Mouse (Mus musculus) 3134 (cell line): ENCODE data around the gene Upp2.
A peak's percentile ranks its signal among the peaks of the same experiment; 100 is the strongest.

Experiments
- DNase-seq: peaks from one replicate; pipeline ENCODE4 v3.0.0-alpha.2; 2011; ENCODE audit warnings: low spot score; ENCODE audit not compliant: insufficient read length; ENCODE audit errors: extremely low read depth

The Upp2 gene

DNA sequence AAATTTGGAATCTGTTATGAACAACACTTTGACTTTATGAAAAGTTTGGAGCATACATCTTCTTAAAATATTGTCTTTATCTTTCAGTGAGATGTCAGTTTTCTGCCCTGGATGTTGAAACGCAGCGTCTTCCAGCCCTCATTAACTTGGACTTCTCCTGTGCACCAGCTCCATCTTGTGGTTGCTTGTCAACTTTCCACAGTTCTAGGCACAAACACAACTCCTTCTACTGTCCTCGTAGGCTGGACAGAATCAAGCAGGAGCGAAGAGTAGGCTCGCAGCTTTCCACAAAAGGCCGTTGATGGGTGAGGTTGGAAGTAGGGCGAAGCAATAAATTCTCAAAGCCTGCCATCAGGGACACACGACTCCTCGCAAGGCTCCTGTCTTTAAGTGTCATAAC is 100.9 kb downstream of the Upp2 start:
- no peak for DNase-seq

GRCm38 (mm10) chr2:58669114-58669513 is 102.0 kb downstream of the Upp2 start:
- DNase-seq, result no peak

GRCm38 (mm10) chr2:58672520-58672919 is 105.4 kb downstream of the Upp2 start:
- DNase-seq, result no peak

DNA sequence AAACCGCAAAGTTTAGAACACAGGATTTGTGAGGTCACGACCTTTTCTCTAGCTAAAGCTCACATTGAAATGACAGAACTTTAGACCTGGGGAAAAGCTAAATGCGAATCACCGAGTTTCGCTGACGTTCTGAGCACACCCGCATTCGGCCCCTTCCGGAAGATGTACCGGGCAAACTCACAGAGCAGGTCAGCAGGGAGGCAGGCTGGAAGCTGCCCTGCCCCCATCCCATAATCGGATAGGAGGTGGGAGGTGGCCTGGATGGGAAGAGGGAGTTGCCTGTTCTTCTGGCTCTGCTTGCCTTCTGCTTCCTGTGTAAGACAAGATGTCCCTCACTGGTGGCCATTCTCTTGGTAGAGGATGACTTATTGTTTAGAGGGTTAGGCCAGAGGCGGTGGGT is 112.9 kb downstream of the Upp2 start:
- no peak for DNase-seq

- no peak for DNase-seq
Measured at GRCm38 (mm10) chr2:58680794-58681193, 113.7 kb downstream of the Upp2 start.

DNA sequence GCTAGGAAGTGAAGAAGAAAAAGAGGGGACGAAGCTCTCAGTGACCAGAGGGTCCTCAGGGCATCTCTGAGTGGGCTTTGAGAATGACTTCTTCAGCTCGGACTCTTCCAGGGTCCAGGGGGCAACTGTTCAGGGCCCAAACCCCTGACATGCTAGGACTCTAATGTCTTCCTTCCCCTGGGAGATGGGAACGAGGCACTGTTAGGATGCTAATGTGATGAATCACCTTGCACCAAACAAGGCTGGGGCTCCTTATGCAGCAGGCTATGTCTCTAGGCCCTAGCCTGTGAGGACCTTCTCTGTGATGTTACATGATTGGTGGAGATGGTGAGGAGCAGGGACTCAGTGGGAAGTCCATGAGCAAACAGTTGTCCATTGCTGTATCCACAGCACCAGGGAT is 114.3 kb downstream of the Upp2 start:
- DNase-seq, result peak; percentile 45

- no peak for DNase-seq
Measured at GRCm38 (mm10) chr2:58697501-58697900, 130.4 kb downstream of the Upp2 start.

DNA sequence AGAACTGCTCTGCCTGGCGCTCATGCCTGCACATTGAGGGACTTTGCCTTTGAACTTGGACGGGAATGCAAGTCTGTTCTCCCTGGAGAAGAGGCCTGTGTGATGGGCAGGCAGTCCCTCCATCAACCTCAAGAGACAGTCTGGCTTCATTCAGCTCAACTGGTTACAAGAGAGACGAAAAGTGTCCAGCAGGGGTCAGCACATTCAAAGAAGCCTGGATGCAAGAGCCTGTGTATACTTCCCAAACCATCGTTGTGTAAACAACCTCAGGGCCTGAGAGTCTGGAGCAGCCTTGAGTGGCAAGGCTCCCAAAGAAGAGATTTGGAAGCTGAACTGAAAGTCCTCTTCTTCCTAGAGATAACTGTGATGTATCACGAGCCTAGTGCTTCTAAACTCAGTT is 132.8 kb downstream of the Upp2 start:
- DNase-seq, result no peak

GRCm38 (mm10) chr2:58700354-58700753 is 133.3 kb downstream of the Upp2 start:
- no peak for DNase-seq

- no peak for DNase-seq
Measured at GRCm38 (mm10) chr2:58701627-58702026, 134.5 kb downstream of the Upp2 start.

GRCm38 (mm10) chr2:58703226-58703625 is 136.1 kb downstream of the Upp2 start:
- DNase-seq, result no peak

- no peak for DNase-seq
Measured at GRCm38 (mm10) chr2:58703646-58704045, 136.5 kb downstream of the Upp2 start.

DNA sequence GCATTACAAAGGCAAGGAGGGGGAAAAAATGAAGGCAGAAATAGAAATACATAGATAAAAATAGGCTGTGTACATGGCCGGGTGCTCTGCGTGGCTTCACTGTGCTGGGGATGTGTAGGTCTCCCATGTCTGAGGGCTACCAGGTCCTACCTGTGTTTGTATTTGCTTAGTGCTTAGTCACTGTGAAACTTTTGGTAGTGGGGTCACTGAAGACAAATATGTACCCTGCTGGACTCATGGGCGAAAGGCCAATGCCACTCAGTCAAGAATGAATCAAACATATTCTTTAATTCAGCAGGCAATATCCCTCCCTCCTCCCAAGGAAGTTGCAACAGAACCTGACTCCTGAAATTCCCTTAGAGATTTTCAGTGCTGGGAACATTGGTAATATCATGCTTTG is 137.5 kb downstream of the Upp2 start:
- DNase-seq, result no peak

GRCm38 (mm10) chr2:58707676-58708075 is 140.6 kb downstream of the Upp2 start:
- no peak for DNase-seq

- DNase-seq, result no peak
Measured at GRCm38 (mm10) chr2:58710234-58710633, 143.1 kb downstream of the Upp2 start.

- DNase-seq, result no peak
Measured at GRCm38 (mm10) chr2:58711049-58711448, 144.0 kb downstream of the Upp2 start.

GRCm38 (mm10) chr2:58711491-58711890 is 144.4 kb downstream of the Upp2 start:
- no peak for DNase-seq

- no peak for DNase-seq
Measured at GRCm38 (mm10) chr2:58711935-58712334, 144.8 kb downstream of the Upp2 start.

- no peak for DNase-seq
Measured at GRCm38 (mm10) chr2:58717898-58718297, 150.8 kb downstream of the Upp2 start.

- no peak for DNase-seq
Measured at GRCm38 (mm10) chr2:58737192-58737820, 170.2 kb downstream of the Upp2 start.

DNA sequence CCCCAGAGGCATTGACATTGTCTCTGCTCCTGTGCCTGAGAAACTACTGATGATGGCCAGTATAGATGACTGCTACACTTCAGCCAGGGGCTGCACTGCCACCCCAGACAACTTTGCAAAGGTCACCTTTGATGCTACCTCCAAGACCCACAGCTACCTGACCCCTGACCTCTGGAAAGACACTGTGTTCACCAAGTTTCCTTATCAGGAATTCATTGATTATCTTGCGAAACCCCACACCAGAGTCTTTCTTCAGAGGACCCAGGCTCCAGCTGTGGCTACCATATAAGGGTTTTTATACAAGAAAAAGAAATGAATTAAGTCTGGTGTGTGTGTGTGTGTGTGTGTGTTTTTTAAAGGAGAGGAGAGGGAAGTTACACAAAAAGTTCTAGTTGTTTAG is 174.1 kb downstream of the Upp2 start:
- DNase-seq, result no peak

GRCm38 (mm10) chr2:58742026-58742425 is 174.9 kb downstream of the Upp2 start:
- no peak for DNase-seq

- peak; percentile 4 for DNase-seq
Measured at GRCm38 (mm10) chr2:58743446-58743845, 176.3 kb downstream of the Upp2 start.
